Mouse (Mus musculus) ovary, postnatal 36 days (tissue): ENCODE results near the gene Tie1.
A peak's percentile ranks its signal among the peaks of the same experiment; 100 is the strongest.

ENCODE experiments used
- DNase-seq: peaks from one replicate; pipeline ENCODE4 v3.0.0; 2022; ENCODE audit warnings: low spot score, mixed read lengths

The Tie1 gene

DNA sequence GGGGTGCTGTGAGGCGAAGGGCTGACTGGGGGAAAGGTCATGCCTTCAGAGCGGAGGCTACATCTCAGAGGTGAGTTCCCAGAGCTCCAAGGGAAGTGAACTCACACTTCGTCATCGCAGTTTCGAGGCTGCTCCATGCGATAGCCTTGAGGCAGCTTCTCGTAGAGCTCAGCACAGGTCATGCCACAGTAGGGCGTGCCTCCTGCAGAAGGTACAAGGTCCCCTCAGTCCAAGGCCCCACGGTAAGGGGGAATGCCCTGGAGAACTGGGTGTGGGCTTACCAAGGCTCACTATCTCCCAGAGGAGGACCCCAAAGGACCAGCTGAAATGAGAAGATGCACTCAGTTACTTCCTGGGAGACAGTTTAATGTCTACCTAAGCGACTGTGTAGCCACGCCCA lies 17.2 kb downstream of the Tie1 start:
- no peak for DNase-seq

- no peak for DNase-seq
These were observed 18.6 kb downstream of the Tie1 start for GRCm38 (mm10) chr4:118471281-118471680.

DNA sequence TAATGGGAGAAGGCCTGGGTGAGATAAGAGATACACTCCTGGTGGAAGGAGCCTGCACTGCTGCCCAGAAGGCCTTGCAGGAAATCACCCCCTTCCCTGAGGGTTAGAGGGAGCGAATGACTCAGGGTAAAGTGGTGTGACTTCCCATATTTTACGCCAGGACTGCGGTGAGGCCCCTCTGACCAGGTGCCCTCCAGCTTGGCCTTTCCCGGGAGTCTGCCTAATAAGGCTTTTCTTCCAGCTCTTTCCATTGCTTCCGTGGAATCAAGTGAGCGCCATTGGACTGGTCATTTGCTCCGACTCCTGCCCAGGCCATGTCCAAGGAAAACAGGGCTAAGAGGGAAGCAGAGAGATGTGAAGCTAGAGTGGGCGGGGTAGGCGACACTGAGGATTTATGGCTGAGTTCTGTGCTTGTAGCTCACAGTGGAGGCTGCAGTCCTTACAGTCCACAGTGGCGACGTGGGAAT lies 24.1 kb downstream of the Tie1 start:
- no peak for DNase-seq

DNA sequence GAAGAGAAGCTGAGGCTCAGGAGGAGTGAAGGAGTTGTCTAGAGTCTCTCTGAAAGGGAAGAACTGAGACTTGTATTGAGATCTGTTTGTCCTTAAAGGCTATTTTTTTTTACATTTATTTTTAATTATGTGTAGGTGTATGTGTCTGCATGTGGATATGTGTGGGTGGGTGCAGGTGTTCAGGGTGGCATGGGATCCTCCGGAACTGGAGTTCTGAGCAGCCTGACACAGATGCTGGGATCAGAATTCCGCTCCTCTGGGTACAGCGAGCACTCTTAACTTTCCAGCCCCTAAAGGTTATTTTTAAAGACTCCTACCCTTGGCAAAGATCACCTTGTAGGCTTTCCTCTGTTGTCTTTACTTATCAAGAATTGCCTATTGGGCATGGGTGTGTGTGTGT lies 24.9 kb downstream of the Tie1 start:
- DNase-seq: no peak

DNA sequence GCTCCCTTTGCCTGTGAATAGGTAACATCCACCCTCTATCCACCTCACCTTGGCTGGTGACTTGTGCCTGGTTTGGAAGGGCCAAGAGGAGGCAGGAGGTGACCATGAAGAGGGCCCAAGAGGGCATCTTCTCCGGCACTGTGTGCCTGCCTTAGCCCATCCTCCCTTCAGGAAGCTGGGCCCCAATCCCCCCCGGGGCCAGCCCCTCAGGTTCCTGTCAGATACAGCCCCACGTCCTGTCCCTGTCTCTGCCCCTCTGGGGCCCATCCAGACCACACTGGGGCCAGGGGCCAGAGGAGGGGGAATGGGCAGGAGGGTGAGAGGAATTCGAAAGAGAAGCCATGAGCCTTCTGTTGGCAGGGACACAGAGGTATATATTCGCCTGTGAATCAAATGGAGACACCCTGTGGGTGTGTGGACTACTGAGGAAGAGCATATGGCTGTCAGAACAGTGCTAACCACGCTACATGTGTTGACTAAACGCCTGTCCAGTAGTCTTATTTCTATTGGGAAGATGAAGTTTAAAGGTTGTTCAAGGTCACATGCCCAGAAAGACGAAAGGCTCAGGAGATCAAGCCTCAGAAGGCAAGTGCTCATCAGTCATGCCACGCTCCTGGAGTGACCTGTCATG lies 32.4 kb downstream of the Tie1 start, which contains the start of gene Mpl:
Gene Mpl, minus strand, starts transcription at position 169 of the 631 bp plus-strand sequence.
- DNase-seq: no peak

GRCm38 (mm10) chr4:118446415-118447153 lies 43.3 kb downstream of the Tie1 start:
- DNase-seq: no peak

GRCm38 (mm10) chr4:118445781-118446414 lies 44.0 kb downstream of the Tie1 start:
- peak; percentile 55 for DNase-seq

GRCm38 (mm10) chr4:118445088-118445487 lies 44.8 kb downstream of the Tie1 start:
- no peak for DNase-seq

DNA sequence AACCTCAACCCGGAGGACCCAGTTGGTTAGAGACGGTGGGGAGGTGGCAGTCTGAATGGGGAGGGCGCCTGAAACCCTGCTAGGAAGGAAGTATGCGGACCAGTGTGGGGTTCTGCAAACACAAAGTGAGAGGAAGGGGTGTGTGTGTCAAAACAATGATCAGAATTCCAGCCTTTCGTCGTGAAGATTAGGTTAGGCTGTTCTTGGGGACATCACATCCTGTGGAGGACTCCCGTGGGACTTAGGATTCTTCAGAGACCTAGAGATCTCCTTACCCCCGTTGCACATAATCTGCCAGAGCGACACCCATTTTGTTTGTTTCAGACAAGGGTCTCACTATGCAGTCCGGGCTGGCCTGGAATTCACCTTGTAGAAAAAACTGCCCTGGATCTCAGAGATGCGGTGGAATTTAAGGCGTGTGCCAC lies 52.0 kb downstream of the Tie1 start:
- DNase-seq: peak; percentile 16

DNA sequence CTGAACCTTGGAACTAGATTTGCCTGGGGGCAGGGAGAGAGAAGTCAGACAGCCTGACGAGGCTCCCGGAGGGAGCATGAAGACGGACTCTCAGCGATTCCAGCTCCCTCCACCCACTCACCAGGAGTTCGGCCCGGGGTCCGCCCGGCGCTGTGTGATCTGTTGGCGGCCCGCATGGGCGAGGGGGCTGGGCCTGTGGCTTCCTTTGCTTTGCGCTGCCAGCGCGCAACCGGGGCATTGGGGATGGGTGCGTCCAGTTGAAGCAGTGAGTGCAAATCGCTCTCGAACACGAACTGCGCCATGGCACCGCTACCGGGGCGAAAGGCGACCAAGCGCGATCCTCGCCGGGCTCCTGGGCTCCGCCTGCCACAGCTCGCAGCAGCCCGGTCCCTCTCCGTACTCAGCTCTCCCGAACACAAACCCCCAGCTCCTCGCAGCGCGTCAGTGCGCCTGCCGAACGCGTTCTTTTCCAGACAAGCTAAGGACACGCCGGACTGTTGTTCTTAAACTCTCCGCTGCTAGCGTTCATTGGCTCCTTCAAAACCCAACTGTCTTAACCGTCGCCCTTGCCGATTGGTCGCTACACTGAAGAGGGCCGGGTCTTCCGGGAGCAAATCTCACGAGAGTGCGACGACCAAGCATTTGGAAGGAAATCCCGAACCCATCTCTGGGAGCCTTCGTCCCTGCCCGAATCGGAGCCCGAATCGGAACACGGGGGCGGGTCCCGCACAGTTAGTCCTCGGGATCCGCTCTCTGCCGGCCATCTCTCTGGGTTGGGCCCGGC lies 52.8 kb downstream of the Tie1 start, which contains the start of gene Cdc20:
Gene Cdc20, minus strand, starts transcription at position 533 of the 784 bp plus-strand sequence.
- peak; percentile 87 for DNase-seq

- DNase-seq: no peak
These were observed 57.5 kb downstream of the Tie1 start for GRCm38 (mm10) chr4:118432332-118432731.

DNA sequence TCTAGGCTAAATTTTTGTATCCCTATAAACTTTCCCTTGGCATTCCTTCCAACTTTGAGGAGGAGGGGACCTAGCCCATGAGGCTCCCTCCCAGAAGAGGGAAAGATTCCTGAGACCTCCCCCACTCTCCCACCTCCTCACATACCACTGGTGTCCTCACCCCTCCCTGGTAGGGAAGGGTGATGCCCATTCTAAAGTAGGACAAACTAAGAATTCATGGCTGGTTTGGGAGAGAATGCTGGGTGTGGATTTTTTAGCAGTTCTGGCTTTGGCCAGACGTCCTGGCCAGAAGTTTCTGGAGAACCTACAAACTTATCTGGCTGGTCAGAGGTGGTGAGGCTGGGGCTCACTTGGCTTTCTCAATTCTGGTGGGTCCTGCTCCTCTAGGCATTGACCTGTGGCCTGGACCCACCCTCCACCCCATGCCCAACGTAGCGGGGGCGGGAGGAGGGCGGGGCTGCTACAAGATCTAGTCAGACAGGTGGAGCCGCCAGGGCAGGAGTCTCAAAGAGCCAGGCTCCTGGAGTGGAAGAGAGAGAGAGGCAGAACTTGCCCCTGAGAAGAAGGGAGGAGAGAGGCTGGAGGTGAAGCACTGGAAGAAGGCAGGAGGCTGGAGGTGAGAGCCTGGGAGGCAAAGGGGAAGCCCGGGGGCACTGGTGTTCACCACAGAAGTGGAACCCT lies 60.5 kb downstream of the Tie1 start:
- peak; percentile 28 for DNase-seq

DNA sequence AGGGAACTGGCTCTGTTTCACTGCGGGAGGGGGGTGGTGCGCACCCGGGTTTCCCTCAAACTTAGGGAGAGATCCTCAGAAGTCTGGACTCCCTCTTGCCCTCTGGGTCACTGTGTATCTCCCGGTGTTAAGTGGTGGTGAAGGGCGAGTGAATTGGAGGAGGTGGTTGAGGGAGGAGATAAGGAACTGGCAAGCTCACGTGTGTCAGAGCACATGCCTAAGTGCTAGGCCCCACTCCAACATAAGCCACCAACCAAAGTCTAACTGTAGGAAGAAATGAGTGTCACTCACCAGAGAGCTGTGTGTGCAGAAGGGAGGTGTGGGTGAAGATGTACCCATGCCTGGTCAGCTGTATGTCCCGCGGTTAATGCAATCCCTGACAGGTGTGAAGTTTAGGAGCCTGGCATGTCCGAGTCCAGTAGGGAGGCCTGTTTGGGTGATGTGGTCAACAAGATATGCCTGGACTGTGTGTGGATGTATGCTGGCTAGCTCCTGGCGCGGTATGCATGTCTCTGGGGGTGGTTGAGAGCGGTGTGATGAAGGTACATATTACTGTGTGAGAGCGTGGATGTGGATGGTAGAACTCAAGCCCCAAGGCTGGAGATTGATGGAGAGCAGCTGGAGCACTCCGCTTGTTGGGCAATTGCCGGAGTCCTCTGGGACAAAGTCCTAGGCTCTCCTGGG lies 61.2 kb downstream of the Tie1 start:
- peak; percentile 14 for DNase-seq

DNA sequence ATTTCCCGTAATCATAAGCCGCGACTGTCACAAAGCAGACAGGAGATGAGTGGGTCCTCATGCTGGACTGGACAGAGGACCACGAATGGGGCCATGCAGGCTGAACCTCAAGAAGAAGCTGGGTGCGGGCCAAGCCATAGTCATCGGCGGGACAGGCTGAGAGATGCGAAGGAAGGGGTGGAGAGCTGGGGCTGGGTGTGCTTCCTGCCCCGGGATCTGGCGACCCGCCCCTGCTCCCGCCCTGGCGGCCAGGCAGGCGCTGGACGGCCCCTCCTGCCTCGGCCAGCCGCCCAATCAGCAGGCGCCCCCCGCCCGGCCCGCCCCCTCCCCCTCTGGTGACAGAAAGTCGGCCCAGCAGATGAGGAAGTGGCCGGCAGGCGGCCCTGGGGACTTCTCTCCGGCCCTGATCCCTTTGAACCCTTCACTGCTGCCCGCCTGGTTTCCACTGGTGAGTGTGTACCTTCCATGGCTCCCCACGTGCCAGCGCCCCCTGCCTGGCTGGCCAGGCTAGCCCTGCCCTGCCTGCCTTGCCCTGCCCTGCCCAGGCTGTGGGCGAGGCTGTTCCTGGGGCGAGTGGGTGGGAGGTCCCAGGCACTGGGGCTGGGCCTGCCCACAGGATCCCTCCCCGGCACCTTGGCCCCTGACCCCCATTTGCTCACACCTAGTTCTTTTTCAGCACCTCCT lies 62.0 kb downstream of the Tie1 start, which contains the start of gene Elovl1:
Gene Elovl1, plus strand, starts transcription at position 326 of the 684 bp plus-strand sequence.
- peak; percentile 93 for DNase-seq

DNA sequence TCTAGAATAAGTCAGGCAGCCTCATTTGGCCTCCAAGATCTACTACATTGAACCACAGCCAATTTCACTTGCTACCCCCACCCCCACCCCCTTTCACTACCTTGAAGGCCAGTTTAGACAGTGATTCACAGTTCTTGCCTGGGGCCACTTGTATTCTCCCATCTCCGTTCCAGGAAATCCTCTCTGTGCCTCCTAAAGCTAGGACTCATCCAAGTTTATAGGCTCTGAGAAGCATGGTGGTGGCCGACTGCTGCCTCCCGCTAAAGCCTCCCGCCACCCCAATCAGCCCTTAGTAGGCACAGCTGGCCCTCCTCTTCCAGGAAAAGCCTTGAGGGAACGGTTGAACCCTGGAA lies 62.5 kb downstream of the Tie1 start:
- DNase-seq: no peak

DNA sequence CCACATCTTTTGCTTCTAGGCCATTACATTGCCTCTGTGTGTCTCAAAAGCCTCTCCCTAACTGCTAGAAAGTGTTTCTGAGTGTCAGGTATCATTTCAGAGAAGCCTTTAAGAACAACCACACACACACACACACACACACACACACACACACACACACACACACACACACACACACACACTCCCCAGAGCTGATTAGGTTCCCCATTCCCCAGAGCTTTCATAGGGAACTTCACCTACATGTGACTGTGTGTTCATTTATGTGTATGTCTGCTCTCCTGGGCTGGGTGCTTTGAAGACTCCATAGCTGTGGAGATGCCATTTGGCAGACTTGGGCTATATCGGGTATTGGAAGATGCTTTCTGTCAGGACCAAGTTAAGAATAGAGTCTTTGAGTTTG lies 64.5 kb downstream of the Tie1 start:
- no peak for DNase-seq

GRCm38 (mm10) chr4:118424541-118425160 lies 65.2 kb downstream of the Tie1 start:
- no peak for DNase-seq

GRCm38 (mm10) chr4:118421384-118421783 lies 68.5 kb downstream of the Tie1 start:
- no peak for DNase-seq
